Mouse (Mus musculus) adrenal gland, adult 2 months (tissue): ENCODE measurements around the gene Hadhb. TPM values are rescaled to one million over a fixed set of nuclear protein-coding genes. Genes with fewer than 3 reads are reported as not detected.
"Not testable (repeated sequence)": the region's sequence is repeated elsewhere in the genome, so short reads cannot be mapped to it uniquely, and the experiment has no call there.

Experiments
- DNase-seq: peaks from one replicate; pipeline ENCODE4 v3.0.0; 2021
- polyA plus RNA-seq: library from polyadenylated mRNA; depleted of rRNA; stranded (reverse); fragments of >200 nt; gene quantifications from 2 replicates; pipeline ENCODE4 v1.2.3, GENCODE M21; 2012
- total RNA-seq, 2 experiments: library from RNA; stranded (reverse); gene quantifications; 2 replicates each; pipeline ENCODE4 v1.2.3; 2021

The Hadhb gene
- total and polyA plus RNA-seq, 3 experiments: 65.7 to 1,072 (median 944) TPM

DNA sequence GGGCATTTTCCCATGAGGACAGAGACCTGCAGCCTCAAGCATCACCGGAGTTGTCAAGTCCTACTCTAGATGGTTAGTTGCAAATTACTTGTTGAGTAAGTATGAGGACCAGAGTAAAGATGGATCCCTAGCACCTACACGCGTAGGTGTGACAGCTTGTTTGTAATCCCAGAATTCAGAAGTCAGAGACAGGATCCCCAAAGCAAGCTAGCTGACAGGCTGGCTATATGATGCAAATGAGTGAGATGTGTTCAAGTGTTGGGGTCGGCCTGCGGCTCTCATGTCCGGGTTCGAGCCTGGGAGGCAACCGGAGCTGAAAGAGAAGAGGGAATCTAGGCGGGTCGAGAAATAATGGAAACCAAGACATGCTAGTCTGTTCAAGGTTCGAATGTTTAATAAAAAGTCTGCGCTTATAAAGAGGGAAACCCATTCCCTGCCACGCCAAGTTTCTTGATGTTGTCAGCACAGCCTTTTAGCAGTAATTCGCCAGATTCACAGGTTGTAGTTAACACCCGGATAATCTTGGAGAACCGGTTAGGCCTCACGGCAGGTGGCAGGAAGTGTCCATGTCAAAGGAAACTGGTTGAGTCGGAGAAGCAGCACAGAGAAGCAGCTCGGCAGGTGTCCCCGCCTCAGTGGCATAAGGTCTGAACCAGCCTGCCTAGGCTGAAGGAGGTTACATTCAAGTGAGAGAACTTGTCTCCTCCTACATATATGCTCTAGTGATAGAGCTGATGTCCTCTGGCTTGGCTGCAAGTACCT is 18.1 kb downstream of the Hadhb start:
- DNase-seq: no peak

DNA sequence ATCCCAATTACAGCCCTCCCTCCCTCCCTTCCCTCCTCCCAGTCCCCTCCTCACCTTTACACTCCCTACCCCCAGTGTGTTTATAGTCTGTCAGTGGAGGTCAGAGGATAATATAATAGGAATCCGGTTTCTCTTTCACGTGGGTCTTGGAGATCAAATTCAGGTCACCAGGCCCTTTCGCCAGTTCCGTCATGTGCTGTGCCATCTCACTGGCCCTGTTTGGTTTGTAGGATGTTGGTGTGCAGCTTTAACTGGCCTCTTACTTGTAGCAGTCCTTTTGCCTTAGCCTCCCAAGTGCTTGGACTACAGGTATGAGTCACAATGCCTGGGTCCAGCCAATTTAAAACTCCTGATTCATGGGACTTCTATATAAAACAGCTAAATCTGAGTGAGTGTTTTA is 20.8 kb downstream of the Hadhb start:
- no peak for DNase-seq

GRCm38 (mm10) chr5:30187687-30188485 is 32.8 kb downstream of the Hadhb start:
- no peak for DNase-seq

- no peak for DNase-seq
Measured at GRCm38 (mm10) chr5:30192452-30192851, 37.4 kb downstream of the Hadhb start.

- no peak for DNase-seq
Measured at GRCm38 (mm10) chr5:30195340-30195739, 40.3 kb downstream of the Hadhb start.

- no peak for DNase-seq
Measured at GRCm38 (mm10) chr5:30198257-30198656, 43.2 kb downstream of the Hadhb start.

- peak; percentile 28 for DNase-seq
Measured at GRCm38 (mm10) chr5:30201521-30201920, 46.5 kb downstream of the Hadhb start.

GRCm38 (mm10) chr5:30202221-30202620 is 47.2 kb downstream of the Hadhb start:
- DNase-seq: no peak

DNA sequence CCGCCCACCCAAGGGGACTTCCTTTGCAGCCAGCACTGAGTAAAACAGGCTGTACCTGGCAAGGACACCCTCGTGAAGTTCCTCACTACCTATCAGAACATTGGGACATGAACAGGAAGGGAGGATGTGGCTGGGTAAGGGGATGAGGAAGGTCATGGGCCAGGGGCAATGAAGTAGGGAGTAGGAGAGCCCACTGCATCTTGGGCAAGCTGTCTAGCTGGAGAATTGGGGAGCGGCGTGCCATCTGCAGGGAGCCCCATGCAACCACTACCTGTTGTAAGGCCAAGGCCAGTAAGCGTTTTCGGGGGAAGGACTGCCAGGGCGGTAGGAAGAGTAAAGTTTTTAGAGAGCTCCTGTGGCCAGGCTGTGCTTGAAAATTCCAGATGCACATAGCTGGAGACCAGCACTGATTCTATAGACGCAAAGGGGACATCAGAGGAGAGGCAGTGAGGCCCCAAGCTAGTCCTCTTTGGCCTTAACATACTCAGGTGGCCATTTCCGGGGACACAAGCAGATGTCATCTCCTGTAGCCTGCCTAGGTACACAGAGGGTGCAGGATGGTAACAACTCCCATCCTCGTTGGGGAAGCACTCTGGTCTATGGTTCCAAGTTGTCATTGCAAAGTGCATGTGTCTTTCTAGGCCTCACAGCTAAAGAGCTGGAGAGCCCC is 48.3 kb downstream of the Hadhb start:
- no peak for DNase-seq

DNA sequence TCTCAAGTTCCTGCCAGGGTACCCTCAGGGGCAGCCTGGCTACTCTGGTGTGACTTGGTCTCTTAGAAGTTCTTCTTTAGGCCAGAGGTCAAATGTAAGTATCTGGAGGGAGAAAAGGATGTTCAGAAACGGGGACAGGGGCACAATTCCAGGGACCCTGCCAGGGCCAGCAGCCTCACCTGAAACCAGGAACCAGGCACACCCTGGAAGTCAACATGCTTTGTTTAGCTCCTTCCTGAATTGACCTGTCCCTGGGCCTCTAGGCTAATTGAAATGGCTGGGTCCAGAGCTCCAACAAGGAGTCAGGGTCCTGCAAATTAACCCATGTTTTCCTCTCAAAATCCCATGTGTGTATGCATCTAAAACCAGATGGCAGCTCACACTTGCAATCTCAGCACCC is 49.4 kb downstream of the Hadhb start:
- no peak for DNase-seq

- DNase-seq: no peak
Measured at GRCm38 (mm10) chr5:30205034-30205433, 50.0 kb downstream of the Hadhb start.

- DNase-seq: no peak
Measured at GRCm38 (mm10) chr5:30205493-30205892, 50.4 kb downstream of the Hadhb start, which contains the start of gene Adgrf3. Gene Adgrf3 (minus strand): TSS chr5:30205722.

GRCm38 (mm10) chr5:30207276-30207675 is 52.2 kb downstream of the Hadhb start:
- DNase-seq: no peak

DNA sequence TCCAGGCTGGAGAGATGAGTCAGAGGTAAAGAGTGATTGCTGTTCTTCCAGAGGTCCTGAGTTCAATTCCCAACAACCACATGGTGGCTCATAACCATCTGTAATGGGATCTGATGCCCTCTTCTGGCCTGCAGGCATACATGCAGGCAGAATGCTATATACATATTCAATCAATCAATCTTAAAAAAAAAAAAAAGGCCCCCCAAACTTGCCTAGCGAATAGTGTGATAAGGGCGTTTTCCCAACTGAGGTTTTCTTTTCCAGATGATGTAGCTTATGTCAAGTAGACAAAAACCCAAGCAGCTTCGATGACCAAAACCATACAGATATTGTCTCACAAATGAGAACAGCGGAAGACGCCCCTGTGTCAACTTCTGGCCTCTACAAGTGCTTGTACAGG is 55.7 kb downstream of the Hadhb start:
- not testable (repeated sequence) for DNase-seq

GRCm38 (mm10) chr5:30214889-30215288 is 59.8 kb downstream of the Hadhb start:
- DNase-seq: peak; percentile 51

DNA sequence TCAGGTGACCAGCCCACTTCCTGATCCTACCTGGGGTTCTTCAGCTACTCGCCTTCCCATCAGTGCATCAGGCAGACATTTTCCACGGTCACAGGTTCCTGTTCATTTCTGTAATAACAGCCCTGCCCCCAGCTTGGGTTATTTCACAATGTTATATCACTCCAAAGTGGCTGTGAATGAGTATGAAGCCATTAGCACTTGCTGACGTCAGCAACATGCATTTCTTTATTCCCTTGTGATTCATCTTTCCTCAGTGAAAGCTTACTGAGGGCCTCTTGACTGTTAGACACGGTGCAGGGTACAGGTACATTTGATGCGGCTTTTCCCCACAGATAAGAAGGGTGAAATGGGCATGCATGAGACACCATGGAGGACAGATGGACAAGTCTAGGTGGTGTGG is 60.9 kb downstream of the Hadhb start:
- no peak for DNase-seq

GRCm38 (mm10) chr5:30219715-30220114 is 64.7 kb downstream of the Hadhb start:
- no peak for DNase-seq

DNA sequence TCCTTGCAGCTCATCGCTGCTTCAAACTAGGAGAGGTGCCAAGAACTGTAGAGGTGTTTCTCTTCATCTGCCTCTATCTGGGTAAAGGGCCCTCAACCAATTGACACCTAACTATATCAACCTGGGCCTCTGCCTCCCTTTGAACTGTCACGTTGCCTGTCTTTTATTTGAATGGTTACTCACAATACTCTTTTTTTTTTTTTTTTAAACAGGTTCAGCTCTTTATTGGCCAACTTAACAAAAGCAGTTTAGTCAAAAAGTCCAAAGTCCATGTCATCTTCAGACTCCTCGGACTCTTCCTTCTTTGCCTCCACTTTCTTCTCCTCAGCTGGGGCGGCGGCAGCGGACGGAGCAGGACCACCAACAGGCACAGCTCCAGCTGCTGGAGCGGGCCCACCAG is 65.6 kb downstream of the Hadhb start:
- no peak for DNase-seq

GRCm38 (mm10) chr5:30222681-30223080 is 67.6 kb downstream of the Hadhb start:
- DNase-seq: no peak

- no peak for DNase-seq
Measured at GRCm38 (mm10) chr5:30230901-30231300, 75.9 kb downstream of the Hadhb start.

- DNase-seq: no peak
Measured at GRCm38 (mm10) chr5:30231891-30232270, 76.8 kb downstream of the Hadhb start.

DNA sequence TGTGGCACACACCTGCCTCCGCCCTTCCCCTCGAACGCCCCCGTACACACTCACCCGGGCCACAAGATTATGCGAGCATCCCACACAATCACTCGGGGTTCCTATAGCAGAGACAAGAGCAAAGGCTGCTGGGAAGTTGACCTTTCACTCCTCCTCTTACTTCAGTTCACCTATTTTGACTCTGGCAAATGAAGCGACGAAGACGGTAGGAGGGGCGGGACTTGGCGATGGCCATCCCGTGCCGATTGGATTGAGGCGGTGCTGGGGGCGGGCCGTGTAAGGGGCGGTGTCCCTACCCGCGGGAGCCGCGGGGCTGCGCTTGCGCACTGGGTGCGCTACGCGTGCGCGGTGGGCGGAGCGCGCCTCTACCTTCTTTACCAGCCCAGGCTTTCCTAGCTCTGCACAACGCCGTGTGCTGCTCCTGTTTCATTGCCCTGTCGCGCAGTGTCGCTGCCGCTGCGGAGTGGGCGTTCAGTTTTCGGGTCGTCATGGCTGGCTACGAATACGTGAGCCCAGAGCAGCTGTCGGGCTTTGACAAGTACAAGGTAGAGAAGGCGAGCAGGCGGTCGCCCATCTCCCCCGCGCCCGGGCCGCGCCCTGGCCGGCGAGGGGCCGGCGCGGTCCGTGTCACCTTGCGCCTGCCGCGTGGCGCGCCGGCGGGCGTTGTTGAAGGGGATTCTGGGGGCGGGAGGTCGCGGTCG is 77.4 kb downstream of the Hadhb start, which contains the start of gene Selenoi:
Gene Selenoi (plus strand): TSS at position 311 of the 701 bp plus-strand sequence.
- DNase-seq: peak; percentile 99
